8 mouse cellular contexts compared by ENCODE assay signal in the genomic region with DNA sequence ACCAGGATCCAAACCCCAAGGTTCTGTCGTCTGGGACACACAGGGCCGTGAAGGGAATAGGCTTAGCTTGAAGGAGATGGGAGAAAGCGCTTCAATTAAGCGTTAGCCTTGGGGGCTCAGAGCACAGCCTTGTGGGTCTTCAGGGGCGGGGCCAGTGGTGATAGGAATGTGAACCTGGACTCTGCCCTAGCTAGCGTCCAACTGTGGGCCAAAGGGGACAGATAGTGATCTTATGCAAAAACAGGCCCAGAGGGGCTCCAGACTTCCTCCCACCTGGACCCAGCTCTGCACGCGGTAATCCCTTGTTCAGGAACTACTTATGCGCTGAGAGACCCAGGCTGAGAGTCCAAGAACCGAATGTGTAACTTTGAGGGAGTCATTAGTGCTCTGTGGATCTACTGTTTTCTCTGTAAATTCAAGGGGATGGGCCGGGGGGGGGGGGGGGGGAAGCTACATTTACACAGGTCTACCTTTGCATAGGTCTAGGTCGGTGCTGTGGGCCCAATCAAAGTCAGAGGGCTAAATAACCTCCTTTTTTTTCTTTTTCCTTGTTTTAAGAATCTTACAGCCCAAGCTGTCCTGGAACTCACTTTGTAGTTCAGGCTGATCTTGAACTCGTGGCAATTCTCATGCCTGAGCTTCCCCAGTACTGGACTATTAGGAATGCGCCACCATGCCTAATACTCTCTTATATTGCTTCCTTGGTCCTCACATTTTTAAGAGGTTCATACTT. TPM values are rescaled to one million over a fixed set of nuclear protein-coding genes. Genes with fewer than 3 reads are reported as not detected.
DNase-seq lines count a peak whose midpoint lies in the region; ATAC-seq and TF ChIP-seq lines count a peak whose summit lies in the region.

No protein-coding gene starts in this region.

- peak overlapping the region; percentile 15 for H3ac ChIP-seq in myocyte (ENCODE audit: control insufficient read depth, insufficient read length)

- TF ChIP-seq CTCF in hindbrain, postnatal 0 days (IDR thresholded peaks at IDR 0.05; ENCODE audit: low read depth) = no peak

- no peak for DNase-seq in kidney, postnatal 25 days
- DNase-seq in hindbrain, postnatal 0 days (ENCODE audit: low spot score) = no peak
- DNase-seq in layer of hippocampus, adult 9-11 months = no peak
- no peak for DNase-seq in spleen, adult 12 weeks (ENCODE audit: low spot score)
- DNase-seq in urinary bladder, adult 2 months (ENCODE audit: low spot score) = no peak

- no peaks in the 10 kb centered on the region for H3K79me2 ChIP-seq in myocyte (ENCODE audit: control insufficient read depth, insufficient read depth)

- H3K4me1 ChIP-seq in kidney, embryonic 14.5 days (ENCODE audit: control insufficient read depth, insufficient read depth, low read length) = 0 out of 2 replicates have a peak, but pooled peaks cover 6% of the 10 kb centered on the region
- no peaks in the 10 kb centered on the region for H3K4me1 ChIP-seq in brown adipose tissue, adult 24 weeks (ENCODE audit: control insufficient read depth, insufficient read depth, insufficient read length, low read length)
- H3K4me1 ChIP-seq in hindbrain, postnatal 0 days (ENCODE audit: insufficient read depth, low read length) = peaks cover 6% of the 10 kb centered on the region

- H3K4me3 ChIP-seq in kidney, embryonic 14.5 days (ENCODE audit: low read length) = peak overlapping the region; percentile 80
- peak overlapping the region; percentile 63 for H3K4me3 ChIP-seq in brown adipose tissue, adult 24 weeks (ENCODE audit: insufficient read depth, low read depth, low read length)
- H3K4me3 ChIP-seq in hindbrain, postnatal 0 days (ENCODE audit: low read length) = peak overlapping the region; percentile 51
- H3K4me3 ChIP-seq in myocyte = peak overlapping the region; percentile 47

- no peak for TF ChIP-seq POLR2A in myocyte (IDR thresholded peaks at IDR 0.05; ENCODE audit: insufficient read length, low read depth)

- 26% methylated on average over 13 of the region's 14 CpGs for WGBS in kidney, embryonic 14.5 days
- WGBS in hindbrain, postnatal 0 days = 34% methylated on average over 14 of the region's 14 CpGs

- no peaks in the 10 kb centered on the region for H3K27me3 ChIP-seq in kidney, embryonic 14.5 days (ENCODE audit: control insufficient read depth, insufficient read depth, low read length)
- no peaks in the 10 kb centered on the region for H3K27me3 ChIP-seq in hindbrain, postnatal 0 days (ENCODE audit: insufficient read depth, low read length)
- H3K27me3 ChIP-seq in myocyte (ENCODE audit: control insufficient read depth, insufficient read depth, insufficient read length) = no peaks in the 10 kb centered on the region

- no peaks in the 10 kb centered on the region for H3K9me3 ChIP-seq in kidney, embryonic 14.5 days (ENCODE audit: control insufficient read depth, low read length)
- no peaks in the 10 kb centered on the region for H3K9me3 ChIP-seq in hindbrain, postnatal 0 days (ENCODE audit: low read length)

- H3K9ac ChIP-seq in kidney, embryonic 14.5 days (ENCODE audit: low read depth, low read length) = peak overlapping the region; percentile 88
- peak overlapping the region; percentile 57 for H3K9ac ChIP-seq in hindbrain, postnatal 0 days (replicated peaks; ENCODE audit: low read length)

- H3K36me3 ChIP-seq in kidney, embryonic 14.5 days (ENCODE audit: control insufficient read depth, insufficient read depth, low read length) = peaks cover 33% of the 10 kb centered on the region
- H3K36me3 ChIP-seq in hindbrain, postnatal 0 days (ENCODE audit: insufficient read depth, low read length) = no peaks in the 10 kb centered on the region
- no peaks in the 10 kb centered on the region for H3K36me3 ChIP-seq in myocyte (ENCODE audit: control insufficient read depth, insufficient read depth)

- H3K27ac ChIP-seq in kidney, embryonic 14.5 days (ENCODE audit: low read depth, low read length) = peak overlapping the region; percentile 87
- H3K27ac ChIP-seq in brown adipose tissue, adult 24 weeks (replicated peaks; ENCODE audit: low read depth, low read length) = no peak overlapping the region
- H3K27ac ChIP-seq in hindbrain, postnatal 0 days = peak overlapping the region; percentile 84; the same call in 1 of the 2 replicates

- peak; percentile 18; the same call in 1 of the 2 replicates for ATAC-seq in kidney, embryonic 14.5 days (ENCODE audit: low FRiP score, low TSS enrichment)
- ATAC-seq in hindbrain, postnatal 0 days = no peak

- H3K4me2 ChIP-seq in kidney, embryonic 14.5 days (replicated peaks; ENCODE audit: low read depth, low read length) = peak overlapping the region; percentile 89
- H3K4me2 ChIP-seq in hindbrain, postnatal 0 days (ENCODE audit: low read depth, low read length) = peak overlapping the region; percentile 70
- peak overlapping the region; percentile 79 for H3K4me2 ChIP-seq in myocyte (ENCODE audit: low read depth)

TF ChIP-seq in myocyte, 11 proteins besides CTCF, POLR2A, EP300 and RAD21:
- no peak for TF ChIP-seq TCF3 (IDR thresholded peaks at IDR 0.05; ENCODE audit: insufficient read length, low read depth)
- TF ChIP-seq MAX (IDR thresholded peaks at IDR 0.05; ENCODE audit: low read depth) = no peak
- TF ChIP-seq REST (IDR thresholded peaks at IDR 0.05; ENCODE audit: insufficient read depth, insufficient read length) = no peak
- no peak for TF ChIP-seq POLR2AphosphoS2 (IDR thresholded peaks at IDR 0.05; ENCODE audit: insufficient read length, low read depth)

RNA-seq across cellular contexts. Expression of gene Galk1, which starts 0.8 kb away (rescaled TPM):
- 155 and 166 TPM in 2 replicates for polyA plus RNA-seq in kidney, embryonic 14.5 days (2014; fragmentation: Nextera tagmentation; extraction: Ambion mirVana)
- polyA plus RNA-seq in brown adipose tissue, adult 24 weeks (2012; ENCODE audit: insufficient read depth, insufficient read length, missing spikeins) = 9.6 and 12.4 TPM in 2 replicates
- total RNA-seq in hindbrain, postnatal 0 days (2014; rRNA removed) = 51.5 and 52.3 TPM in 2 replicates
- 60.3 and 61.7 TPM in 2 replicates for polyA plus RNA-seq in hindbrain, postnatal 0 days (2015; fragmentation: Nextera tagmentation; extraction: Ambion mirVana)
- polyA plus RNA-seq in myocyte (2012; fragmentation: generic; extraction: Trizol) = 172 TPM
- polyA plus RNA-seq in urinary bladder, adult 2 months (2012; rRNA removed) = 45.4 and 51.7 TPM in 2 replicates

RNA-seq across cellular contexts. Expression of gene H3f3b, which starts 16.1 kb away (rescaled TPM):
- 1,830 and 1,881 TPM in 2 replicates for polyA plus RNA-seq in kidney, embryonic 14.5 days (2014; fragmentation: Nextera tagmentation; extraction: Ambion mirVana)
- polyA plus RNA-seq in brown adipose tissue, adult 24 weeks (2012; ENCODE audit: insufficient read depth, insufficient read length, missing spikeins) = 85.7 and 112 TPM in 2 replicates
- total RNA-seq in hindbrain, postnatal 0 days (2014; rRNA removed) = 603 and 627 TPM in 2 replicates
- 2,179 and 2,253 TPM in 2 replicates for polyA plus RNA-seq in hindbrain, postnatal 0 days (2015; fragmentation: Nextera tagmentation; extraction: Ambion mirVana)
- polyA plus RNA-seq in myocyte (2012; fragmentation: generic; extraction: Trizol) = 502 TPM
- polyA plus RNA-seq in urinary bladder, adult 2 months (2012; rRNA removed) = 374 and 394 TPM in 2 replicates

RNA-seq across cellular contexts. Expression of gene Unk, which starts 18.4 kb away (rescaled TPM):
- 24.4 and 37.2 TPM in 2 replicates for polyA plus RNA-seq in kidney, embryonic 14.5 days (2014; fragmentation: Nextera tagmentation; extraction: Ambion mirVana)
- 2.9 and 4.0 TPM in 2 replicates for polyA plus RNA-seq in brown adipose tissue, adult 24 weeks (2012; ENCODE audit: insufficient read depth, insufficient read length, missing spikeins)
- 47.1 and 50.2 TPM in 2 replicates for total RNA-seq in hindbrain, postnatal 0 days (2014; rRNA removed)
- 22.8 and 24.5 TPM in 2 replicates for polyA plus RNA-seq in hindbrain, postnatal 0 days (2015; fragmentation: Nextera tagmentation; extraction: Ambion mirVana)
- 15.3 TPM for polyA plus RNA-seq in myocyte (2012; fragmentation: generic; extraction: Trizol)
- polyA plus RNA-seq in urinary bladder, adult 2 months (2012; rRNA removed) = 23.3 and 23.7 TPM in 2 replicates

RNA-seq across cellular contexts. Expression of gene Itgb4, which starts 37.2 kb away (rescaled TPM):
- polyA plus RNA-seq in kidney, embryonic 14.5 days (2014; fragmentation: Nextera tagmentation; extraction: Ambion mirVana) = 1.1 and 2.1 TPM in 2 replicates
- polyA plus RNA-seq in brown adipose tissue, adult 24 weeks (2012; ENCODE audit: insufficient read depth, insufficient read length, missing spikeins) = 1.5 and 2.2 TPM in 2 replicates
- 1.7 and 3.1 TPM in 2 replicates for total RNA-seq in hindbrain, postnatal 0 days (2014; rRNA removed)
- 2.2 and 2.8 TPM in 2 replicates for polyA plus RNA-seq in hindbrain, postnatal 0 days (2015; fragmentation: Nextera tagmentation; extraction: Ambion mirVana)
- 1.2 TPM for polyA plus RNA-seq in myocyte (2012; fragmentation: generic; extraction: Trizol)
- polyA plus RNA-seq in urinary bladder, adult 2 months (2012; rRNA removed) = 24.7 and 35.7 TPM in 2 replicates
